Mouse (Mus musculus): ENCODE results near the gene Hist1h2af. TPM values are rescaled to one million over a fixed set of nuclear protein-coding genes. Genes with fewer than 3 reads are reported as not detected.

Hist1h2af gene
- 3.5 and 5.0 TPM in 2 replicates for total RNA-seq (2017)

DNA sequence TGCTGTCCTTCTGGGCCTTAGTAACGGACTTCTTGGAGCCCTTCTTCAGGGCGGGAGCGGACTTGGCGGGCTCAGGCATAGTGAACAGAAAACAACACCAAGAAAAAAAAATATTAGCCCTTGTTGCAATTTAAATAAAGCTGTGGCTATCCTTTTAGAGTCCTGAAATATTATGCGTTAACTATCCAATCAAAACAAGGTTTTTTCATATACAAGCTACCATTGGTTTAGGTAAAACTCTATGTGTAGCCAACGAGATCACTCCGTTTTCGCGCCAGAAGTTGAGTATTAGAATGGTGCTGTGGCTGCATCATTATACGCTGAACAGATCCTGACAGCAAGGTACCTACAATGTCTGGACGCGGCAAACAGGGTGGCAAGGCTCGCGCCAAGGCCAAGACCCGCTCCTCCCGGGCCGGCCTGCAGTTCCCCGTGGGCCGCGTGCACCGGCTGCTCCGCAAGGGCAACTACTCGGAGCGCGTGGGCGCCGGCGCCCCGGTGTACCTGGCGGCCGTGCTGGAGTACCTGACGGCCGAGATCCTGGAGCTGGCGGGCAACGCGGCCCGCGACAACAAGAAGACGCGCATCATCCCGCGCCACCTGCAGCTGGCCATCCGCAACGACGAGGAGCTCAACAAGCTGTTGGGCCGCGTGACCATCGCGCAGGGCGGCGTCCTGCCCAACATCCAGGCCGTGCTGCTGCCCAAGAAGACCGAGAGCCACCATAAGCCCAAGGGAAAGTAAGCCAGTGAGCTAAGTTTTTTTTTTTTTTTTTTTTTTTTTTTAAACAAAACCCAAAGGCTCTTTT lies at the start of gene Hist1h2af:
Gene Hist1h2af (plus strand): TSS at position 347 of the 808 bp plus-strand sequence.
- peak; percentile 41; the same call in 1 of the 2 replicates for ATAC-seq (ENCODE audit: extremely low read depth, insufficient number of reproducible peaks, low FRiP score, poor library complexity, severe bottlenecking)

DNA sequence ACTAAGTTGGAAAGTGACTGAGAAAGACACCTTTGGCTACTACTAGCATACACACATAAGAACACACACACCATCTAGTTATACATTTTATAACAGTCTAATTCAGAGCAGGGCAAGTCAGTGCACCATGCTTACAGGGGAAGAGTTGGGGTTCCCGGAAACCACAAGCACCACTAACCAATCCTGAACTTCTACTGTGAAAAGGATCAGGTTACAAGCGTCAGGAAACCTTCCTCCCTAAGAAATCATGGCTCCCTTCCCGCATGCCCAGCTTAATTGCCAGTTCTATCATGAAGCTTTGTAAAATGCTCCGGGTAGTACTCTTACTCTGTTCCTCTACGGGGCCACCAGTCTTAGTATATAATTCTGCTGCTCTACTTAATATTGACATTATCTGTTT lies 48.4 kb upstream of the Hist1h2af start:
- no peak for ATAC-seq (ENCODE audit: extremely low read depth, insufficient number of reproducible peaks, low FRiP score, poor library complexity, severe bottlenecking)

DNA sequence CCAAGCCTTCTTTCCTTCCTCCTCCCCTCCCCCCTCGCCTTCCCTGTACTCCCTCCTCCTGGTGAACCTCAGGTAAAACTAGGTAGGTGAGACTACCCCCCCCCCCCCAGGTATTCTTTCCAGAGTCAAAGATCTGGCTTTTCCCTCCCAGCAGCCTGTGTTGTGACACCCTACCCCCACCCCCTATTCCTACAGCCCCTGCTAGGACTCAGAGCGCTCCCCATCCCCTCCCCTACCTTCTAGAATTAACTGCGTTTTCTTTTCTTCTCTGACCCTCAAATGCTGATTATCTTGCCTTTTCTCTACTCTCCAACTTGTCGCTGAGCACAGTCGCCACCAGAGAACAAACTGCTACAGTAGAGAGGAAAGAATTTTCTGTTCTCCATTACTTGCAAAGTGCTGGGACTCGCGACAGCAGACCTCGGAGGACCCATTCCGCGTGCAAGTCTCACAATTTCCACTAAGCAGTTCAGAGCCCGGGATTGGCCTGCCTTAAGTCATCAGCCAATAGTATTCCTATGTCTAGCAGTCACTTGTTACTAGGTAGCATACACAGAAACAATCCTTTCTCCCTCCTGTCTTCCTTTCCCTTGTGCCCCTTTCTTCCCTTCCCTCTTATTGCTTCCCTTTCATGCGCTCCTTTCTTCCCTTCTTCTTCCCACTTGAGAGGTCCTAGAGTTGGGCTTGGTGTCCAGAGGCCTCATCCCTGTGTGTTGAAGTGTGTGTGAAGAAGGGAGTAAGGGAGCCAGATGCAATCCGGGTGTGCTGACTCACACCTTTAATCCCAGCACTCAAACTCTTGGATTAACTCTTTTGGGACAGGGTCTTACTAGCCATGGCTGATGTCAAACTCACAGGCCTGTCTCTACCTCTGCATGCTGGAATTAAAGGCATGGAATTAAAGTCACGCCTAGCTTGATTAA lies 45.0 kb upstream of the Hist1h2af start, which contains the start of gene Btn2a2:
Gene Btn2a2 (minus strand): TSS at position 458 of the 923 bp plus-strand sequence.
- ATAC-seq (ENCODE audit: extremely low read depth, insufficient number of reproducible peaks, low FRiP score, poor library complexity, severe bottlenecking) = peak; percentile 86

DNA sequence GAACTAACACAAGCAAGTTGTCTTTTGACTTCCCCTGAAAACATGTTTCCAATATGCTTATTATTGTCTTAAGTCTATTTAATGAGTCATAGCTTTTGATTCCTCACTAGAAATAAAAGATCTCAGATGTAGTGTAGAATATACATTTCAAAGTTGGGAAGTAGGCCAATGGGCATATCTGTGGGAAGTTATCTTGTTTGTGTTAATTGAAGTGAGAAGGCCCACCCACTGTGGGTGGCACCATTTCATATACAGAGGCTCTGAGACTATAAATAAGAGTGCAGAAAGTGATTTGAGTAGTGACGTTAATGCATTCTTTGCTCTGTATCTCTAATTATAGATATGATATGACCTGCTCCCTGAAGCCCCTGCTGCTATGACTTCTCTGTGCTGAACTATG lies 42.8 kb upstream of the Hist1h2af start:
- ATAC-seq (ENCODE audit: extremely low read depth, insufficient number of reproducible peaks, low FRiP score, poor library complexity, severe bottlenecking) = no peak

DNA sequence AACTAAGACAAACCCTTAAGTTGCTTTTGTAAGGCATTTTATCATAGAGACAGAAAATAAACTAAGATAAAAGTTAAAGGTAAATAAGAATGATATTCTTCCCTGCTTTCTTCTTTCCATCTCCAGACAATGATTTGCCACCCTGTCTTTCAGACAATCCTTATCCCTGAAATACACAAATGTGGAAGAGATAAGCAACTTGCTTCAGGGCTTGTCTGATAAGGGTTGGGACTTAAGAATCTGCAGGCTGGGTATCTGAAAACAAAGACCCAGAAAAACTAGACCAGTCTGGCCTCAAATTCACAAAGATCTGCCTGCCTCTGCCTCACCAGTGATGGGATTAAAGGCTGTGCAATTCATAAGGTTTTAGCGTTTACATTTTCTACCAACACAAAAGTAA lies 42.4 kb upstream of the Hist1h2af start:
- no peak for ATAC-seq (ENCODE audit: extremely low read depth, insufficient number of reproducible peaks, low FRiP score, poor library complexity, severe bottlenecking)

DNA sequence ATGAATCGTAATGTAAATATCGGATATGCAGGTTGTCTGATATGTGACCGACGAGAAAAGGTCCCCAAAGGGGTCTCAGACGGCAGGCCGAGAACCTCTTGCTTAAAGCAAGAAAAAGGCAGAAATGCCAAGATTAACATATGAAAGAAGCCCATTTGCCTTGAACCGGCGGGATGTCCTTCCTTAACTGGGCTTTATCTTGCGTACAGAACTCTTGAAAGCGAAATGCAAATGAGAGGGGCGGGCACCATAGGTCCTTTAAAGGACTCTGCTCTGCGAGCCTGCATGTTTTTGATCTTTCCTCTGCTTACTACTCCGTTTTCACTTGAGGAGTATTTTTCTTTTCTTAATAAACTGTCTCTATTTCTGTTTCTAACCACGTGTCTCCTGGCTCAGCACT lies 41.7 kb upstream of the Hist1h2af start:
- no peak for ATAC-seq (ENCODE audit: extremely low read depth, insufficient number of reproducible peaks, low FRiP score, poor library complexity, severe bottlenecking)

DNA sequence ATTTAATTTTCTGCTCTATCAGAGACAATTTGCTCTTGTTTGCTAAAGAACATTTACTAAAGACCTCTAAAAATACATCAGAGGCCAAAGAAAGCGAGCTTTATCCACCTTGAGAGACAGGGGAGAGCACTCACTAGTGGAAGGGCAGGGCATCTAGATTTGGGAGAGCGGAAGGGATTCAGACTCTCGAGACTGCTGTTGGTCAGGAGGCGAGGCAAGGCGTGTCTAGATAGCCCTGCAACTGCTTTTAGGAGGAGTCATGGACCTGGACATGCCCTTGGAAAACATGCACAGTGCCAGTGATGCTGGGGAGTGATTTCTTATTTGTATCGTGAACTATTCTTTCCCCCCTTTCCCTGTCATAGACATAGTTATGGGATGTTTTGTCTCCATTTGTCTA lies 38.2 kb upstream of the Hist1h2af start:
- ATAC-seq (ENCODE audit: extremely low read depth, insufficient number of reproducible peaks, low FRiP score, poor library complexity, severe bottlenecking) = no peak

DNA sequence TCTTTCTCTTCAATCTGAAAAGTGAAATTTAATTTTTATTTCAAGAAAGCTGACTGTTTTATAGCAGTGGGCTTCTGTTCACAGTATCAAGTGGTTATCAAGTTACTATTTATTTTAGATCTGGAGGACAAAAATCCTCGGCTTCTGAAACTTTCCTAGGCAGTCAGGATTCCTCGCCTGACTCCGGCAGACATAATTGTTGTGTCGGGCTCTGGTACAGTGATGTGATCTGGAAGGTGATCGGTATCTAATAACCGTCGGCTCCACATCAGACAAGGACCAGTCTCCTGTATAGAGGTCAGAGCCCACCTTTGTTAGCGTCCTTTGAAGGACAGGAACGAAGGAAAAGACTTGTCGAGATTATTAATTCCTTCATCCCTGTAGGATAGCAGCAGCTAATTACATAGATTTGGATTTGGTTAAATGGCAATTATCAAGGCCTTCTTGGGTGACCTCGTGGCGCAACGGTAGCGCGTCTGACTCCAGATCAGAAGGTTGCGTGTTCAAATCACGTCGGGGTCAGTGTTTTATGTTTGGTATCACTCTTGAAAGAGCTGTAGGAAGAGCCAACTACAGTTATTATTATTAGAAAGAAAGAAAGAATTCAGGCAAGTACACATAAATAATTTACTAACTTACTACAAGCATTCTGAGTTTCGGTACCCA lies 35.9 kb upstream of the Hist1h2af start:
- ATAC-seq (ENCODE audit: extremely low read depth, insufficient number of reproducible peaks, low FRiP score, poor library complexity, severe bottlenecking) = no peak

DNA sequence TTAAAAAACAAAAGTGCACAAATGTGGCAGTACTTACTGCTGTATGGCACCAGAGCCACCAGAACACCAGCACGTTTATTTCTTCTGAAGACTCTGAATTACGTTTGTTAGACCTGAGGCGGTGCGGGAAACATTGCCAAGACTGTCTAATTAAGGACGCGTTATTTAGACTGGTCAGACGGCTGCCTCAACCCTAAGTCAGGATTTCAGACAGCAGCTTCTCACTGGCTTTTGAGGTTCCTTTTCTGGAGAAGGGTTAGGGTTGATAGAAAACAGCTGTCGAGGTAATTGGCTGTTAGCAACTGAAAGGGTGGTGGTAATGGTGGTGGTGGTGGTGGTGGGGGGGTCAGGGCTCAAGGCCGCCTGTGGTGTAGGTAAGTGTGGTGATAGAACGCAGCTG lies 35.1 kb upstream of the Hist1h2af start:
- ATAC-seq (ENCODE audit: extremely low read depth, insufficient number of reproducible peaks, low FRiP score, poor library complexity, severe bottlenecking) = no peak

DNA sequence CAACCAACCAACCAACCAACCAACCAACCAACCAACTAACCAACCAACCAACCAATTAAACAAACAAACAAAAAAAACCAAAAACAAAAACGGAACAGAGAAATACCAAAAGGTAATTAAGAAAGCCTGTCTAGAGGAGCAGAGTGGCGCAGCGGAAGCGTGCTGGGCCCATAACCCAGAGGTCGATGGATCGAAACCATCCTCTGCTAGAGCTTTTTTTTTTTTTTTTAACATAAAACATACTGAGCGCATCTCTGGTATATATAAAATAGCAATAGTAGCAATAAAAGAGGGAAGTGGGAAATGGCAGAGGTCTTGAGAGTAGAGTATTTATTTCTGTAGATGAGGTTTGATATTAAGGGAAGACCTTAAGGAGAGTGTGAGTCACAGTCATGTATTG lies 33.8 kb upstream of the Hist1h2af start:
- no peak for ATAC-seq (ENCODE audit: extremely low read depth, insufficient number of reproducible peaks, low FRiP score, poor library complexity, severe bottlenecking)

DNA sequence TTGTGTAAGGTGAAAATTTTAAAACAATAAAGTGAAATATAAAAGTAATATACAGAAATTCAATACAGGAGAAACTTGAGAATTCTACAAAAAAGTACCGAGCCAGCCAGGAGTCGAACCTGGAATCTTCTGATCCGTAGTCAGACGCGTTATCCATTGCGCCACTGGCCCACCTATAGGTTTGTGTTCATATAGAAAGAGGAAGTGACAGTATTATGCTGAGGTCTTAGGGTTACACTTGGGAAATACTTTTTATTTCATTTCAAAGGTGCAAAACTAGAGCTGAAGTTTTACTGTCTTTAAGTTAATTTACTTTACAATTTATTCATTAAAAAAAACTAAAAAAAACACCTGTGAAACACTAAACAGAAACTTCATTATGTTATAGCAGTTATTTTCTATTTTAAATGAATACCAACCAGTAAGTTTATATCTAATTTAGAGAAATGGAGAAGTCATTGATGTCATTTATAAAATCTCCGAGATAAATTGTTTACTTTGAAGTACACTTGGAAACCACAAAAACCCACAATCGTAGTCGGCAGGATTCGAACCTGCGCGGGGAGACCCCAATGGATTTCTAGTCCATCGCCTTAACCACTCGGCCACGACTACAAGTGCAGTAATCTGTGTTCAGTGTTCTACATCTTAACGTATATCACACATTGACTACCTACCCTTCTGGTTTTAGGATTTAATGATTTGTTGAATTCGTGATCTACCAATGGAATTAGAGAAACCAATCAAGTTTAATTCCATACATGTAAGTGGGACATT lies 33.1 kb upstream of the Hist1h2af start:
- no peak for ATAC-seq (ENCODE audit: extremely low read depth, insufficient number of reproducible peaks, low FRiP score, poor library complexity, severe bottlenecking)

DNA sequence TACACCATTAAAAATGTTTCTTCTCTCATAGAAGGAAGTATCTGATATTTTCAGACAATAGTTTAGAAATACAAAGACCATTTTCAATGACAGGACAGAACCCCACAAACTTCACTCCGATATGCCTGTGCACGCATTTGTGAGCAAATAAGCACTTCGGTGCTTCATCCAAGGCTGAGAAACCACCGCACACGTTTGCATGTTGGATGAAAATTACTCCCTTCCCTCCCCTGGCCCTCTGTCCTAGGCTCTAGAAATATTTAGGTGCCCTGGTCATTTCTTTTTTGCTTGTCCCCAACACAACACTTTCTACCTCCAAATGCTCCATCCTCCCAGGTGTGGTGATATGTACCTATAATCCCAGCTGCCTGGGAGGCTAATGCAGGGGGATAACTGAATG lies 32.2 kb upstream of the Hist1h2af start:
- no peak for ATAC-seq (ENCODE audit: extremely low read depth, insufficient number of reproducible peaks, low FRiP score, poor library complexity, severe bottlenecking)

DNA sequence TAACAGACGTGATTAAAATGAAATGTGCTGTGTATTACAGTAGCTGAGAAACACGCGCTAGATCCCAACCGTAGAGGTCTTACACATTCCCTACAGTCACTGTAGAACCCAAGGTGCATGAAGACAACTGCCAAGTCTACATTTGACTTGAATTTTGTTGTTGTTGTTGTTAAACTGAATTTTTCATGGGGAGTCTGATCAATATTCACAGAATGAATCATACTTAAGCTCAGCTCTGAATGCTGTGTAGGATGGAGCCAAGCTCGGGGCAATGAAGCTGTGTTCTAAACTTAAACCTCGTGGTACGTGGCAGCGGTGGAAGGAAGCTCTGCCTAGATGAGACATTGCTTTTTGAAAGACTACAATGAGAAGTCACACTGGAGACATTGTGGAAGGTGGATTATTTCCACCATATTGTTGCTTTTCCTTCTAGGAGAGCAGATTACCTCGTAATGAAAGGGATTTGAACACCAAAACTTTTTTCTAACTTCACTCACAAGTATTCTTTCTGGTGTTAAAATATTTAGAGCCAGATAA lies 31.6 kb upstream of the Hist1h2af start:
- ATAC-seq (ENCODE audit: extremely low read depth, insufficient number of reproducible peaks, low FRiP score, poor library complexity, severe bottlenecking) = no peak

DNA sequence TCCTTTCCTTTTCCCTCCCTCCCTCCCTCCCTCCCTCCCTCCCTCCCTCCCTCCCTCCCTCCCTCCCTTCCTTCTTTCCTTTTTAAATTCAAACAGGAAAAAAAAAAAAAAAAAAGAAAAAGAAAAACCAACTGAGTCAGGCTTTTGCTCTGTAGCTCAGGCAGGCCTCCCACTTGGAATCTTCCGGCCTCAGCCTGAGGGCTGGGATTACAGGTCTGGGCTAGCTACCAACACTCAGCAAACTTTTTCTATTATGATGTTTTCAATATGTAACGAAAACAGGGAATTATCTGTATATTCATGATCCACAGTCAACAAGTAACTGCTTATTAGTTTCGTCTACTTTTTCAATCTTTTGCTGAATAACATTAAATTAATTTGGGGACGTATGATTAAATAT lies 30.8 kb upstream of the Hist1h2af start:
- no peak for ATAC-seq (ENCODE audit: extremely low read depth, insufficient number of reproducible peaks, low FRiP score, poor library complexity, severe bottlenecking)

DNA sequence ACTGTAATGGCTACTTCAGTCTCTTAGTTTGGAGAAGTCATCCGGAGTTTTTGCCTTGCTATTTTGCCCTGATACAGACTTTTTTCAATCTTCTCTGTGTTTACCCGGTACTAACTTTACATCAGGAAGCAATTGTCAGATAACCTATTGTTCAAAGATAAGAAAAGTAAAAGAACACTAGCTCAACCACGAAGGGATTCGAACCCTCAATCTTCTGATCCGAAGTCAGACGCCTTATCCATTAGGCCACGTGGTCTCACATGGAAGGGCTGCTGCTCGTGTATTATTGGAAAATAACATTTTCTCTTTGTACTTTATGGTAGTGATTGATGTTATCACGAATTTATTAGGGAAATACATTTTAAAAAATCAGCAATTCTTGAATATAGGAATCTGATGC lies 29.9 kb upstream of the Hist1h2af start:
- ATAC-seq (ENCODE audit: extremely low read depth, insufficient number of reproducible peaks, low FRiP score, poor library complexity, severe bottlenecking) = no peak

DNA sequence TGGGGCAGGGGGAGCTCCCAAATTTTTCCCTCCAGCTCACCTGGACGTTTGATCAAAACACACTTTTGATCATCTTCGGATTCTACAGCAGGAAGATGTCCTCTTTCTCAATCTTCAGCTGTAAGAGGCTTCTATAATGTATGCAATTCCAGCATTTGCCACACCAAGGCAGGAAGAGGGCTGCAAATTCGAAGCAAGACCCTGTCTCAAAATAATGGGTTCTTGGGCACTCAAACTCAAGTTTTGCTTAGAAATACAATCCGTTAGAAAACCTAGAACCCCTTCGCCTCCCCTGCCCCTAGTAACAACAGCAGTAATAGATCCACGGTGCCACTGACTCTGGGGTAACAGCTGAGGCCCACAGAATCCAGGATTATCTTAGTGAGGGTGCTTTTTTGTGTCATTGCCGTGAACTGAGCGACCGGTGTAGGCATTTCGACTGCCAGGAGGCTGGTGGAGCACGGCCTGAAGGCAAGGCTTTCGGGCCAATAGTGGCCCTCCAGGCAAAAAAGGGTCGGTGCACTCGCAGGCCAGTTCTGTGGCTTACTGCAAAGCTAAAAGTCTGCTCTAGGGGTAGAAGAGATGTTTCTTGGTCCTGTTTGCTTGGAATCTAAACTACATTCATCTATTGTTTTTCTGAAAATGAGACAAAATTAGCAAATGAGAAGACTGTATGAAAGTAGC lies 27.9 kb upstream of the Hist1h2af start:
- ATAC-seq (ENCODE audit: extremely low read depth, insufficient number of reproducible peaks, low FRiP score, poor library complexity, severe bottlenecking) = no peak

DNA sequence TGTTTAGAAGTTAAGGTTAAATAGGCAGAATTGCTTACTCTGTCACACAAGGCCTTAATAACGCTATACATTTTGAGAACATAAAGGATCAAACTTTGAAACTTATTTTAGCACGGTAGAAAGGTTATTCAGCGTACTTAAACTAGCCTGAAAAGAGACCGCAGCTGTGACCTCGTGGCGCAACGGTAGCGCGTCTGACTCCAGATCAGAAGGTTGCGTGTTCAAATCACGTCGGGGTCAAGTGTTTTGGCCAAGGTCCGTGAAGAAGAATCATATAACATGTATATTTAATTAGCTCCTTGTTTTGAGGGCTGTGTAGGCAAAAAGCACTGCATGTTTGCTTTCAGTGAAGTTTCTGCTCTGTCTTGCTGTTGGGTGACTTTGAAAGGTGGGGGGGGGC lies 27.4 kb upstream of the Hist1h2af start:
- ATAC-seq (ENCODE audit: extremely low read depth, insufficient number of reproducible peaks, low FRiP score, poor library complexity, severe bottlenecking) = no peak

Data from neutrophil, adult 5-6 weeks (primary cell).